Mouse (Mus musculus) embryonic facial prominence, embryonic 15.5 days (tissue): ENCODE measurements around the gene Arid5a. TPM values are rescaled to one million over a fixed set of nuclear protein-coding genes. Genes with fewer than 3 reads are reported as not detected.

Source experiments
- ATAC-seq: fragments of 200-750 bp; cut with Nextera tagmentation; 2 replicates; pipeline ENCODE4 v1.8.0; 2017; ENCODE audit warnings: low read depth, moderate TSS enrichment; ENCODE audit not compliant: insufficient number of reproducible peaks, low FRiP score, low TSS enrichment
- H3K27ac ChIP-seq: fragments of 300-500 bp; sonication (generic); replicated peaks from 2 replicates; pipeline ENCODE4 v1.5.1; 2015; ENCODE audit warnings: mild to moderate bottlenecking, inconsistent platforms
- H3K27me3 ChIP-seq: fragments of 300-500 bp; sonication (generic); 2 replicates; pipeline ENCODE4 v1.6.1; 2015; ENCODE audit warnings: inconsistent platforms
- H3K36me3 ChIP-seq: fragments of 300-500 bp; sonication (generic); 2 replicates; pipeline ENCODE4 v1.6.1; 2015; ENCODE audit warnings: mild to moderate bottlenecking, inconsistent platforms
- H3K4me1 ChIP-seq: fragments of 300-500 bp; sonication (generic); 2 replicates; pipeline ENCODE4 v1.6.1; 2015; ENCODE audit warnings: inconsistent platforms
- H3K4me2 ChIP-seq: fragments of 300-500 bp; sonication (generic); replicated peaks from 2 replicates; pipeline ENCODE4 v1.6.1; 2015; ENCODE audit warnings: mild to moderate bottlenecking, inconsistent platforms
- H3K4me3 ChIP-seq: fragments of 300-500 bp; sonication (generic); replicated peaks from 2 replicates; pipeline ENCODE4 v1.5.1; 2015; ENCODE audit warnings: mild to moderate bottlenecking, inconsistent platforms
- H3K9ac ChIP-seq: fragments of 300-500 bp; sonication (generic); 2 replicates; pipeline ENCODE4 v1.6.1; 2015; ENCODE audit warnings: inconsistent platforms
- H3K9me3 ChIP-seq: fragments of 300-500 bp; sonication (generic); replicated peaks from 2 replicates; pipeline ENCODE4 v1.6.1; 2016; ENCODE audit warnings: inconsistent platforms
- WGBS: fragments of 180-500 bp; shearing (Covaris S2); methylation state at CpG from one replicate; pipeline ENCODE4 v1.1.7; 2015; 5-methylcytosine and 5-hydroxymethylcytosine counted together
- polyA plus RNA-seq: library from polyadenylated mRNA; unstranded; fragments of >200 nt; fragmentation: Nextera tagmentation; extraction: Ambion mirVana; gene quantifications from 2 replicates; pipeline ENCODE4 v1.2.1, GENCODE M21; 2015

Gene Arid5a
- polyA plus RNA-seq, 1 experiment from 2014 or later, result 15.5 TPM

DNA sequence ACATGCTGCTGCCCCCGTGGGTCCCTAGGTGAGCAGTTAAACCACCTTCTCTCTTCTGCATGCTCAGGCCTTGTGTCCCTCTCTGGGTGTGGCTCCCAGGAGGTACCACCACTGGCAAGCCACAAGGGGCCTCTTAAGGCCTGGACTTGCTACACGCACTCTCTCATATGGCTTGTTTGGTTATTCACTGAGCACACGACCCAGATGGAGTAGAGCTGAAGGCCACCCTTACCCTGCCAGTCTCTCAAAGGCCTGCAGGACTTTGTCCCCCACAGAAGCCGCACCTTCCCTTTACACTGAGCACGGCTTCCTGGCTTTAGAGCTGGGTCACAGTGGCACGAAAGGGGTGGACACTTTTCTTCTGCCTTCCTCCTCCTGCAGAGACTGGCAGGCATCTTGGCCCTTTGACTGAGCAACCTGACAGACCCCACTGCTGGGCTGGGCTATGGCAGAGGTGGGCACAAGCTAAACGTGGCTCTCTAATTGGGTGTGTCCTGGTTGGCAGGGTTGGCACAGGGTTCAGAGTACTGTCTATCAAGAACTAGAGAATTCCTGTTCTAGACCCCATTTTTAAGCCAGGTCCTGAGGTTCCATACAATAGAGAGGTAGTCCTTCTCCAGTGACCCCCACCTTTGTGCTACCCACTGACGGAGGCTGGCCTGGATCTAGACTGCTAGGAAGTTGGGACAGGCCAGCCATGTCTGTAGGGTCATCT is 35.9 kb upstream of the Arid5a start:
- peaks cover 13% of the 10 kb centered on the region; the same call in 1 of the 2 replicates for H3K4me1 ChIP-seq
- no peaks in the 10 kb centered on the region for H3K9me3 ChIP-seq
- no peak overlapping the region for H3K9ac ChIP-seq
- 72% methylated on average over 8 of the region's 8 CpGs for WGBS
- H3K36me3 ChIP-seq, result no peaks in the 10 kb centered on the region
- H3K4me3 ChIP-seq, result no peak overlapping the region
- H3K27ac ChIP-seq, result no peak overlapping the region
- H3K27me3 ChIP-seq, result peaks cover 23% of the 10 kb centered on the region
- H3K4me2 ChIP-seq, result no peak overlapping the region
- ATAC-seq, result no peak

DNA sequence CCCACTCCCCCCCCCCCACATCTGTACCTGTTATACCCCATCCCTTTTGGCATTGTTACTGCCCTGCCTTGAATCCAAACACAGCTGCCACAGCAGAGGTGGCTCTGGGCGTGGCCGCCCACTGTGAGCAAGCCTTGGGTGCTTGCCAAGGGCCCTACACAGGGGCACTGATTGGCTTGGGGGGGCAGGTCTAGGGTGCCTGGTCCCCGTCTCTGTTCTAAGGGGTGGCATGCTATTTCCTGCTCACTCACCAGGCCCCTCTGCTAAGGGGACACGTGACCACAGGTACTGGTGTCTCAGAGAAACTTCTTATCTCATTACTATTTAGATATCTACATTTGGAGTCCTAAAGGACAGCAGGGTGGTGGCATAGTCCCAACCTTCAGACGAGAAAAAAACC is 35.0 kb upstream of the Arid5a start:
- no peak for ATAC-seq
- Histone ChIP-seq H3K27ac (no peak overlapping the region), H3K9ac (no peak overlapping the region), H3K9me3 (no peaks in the 10 kb centered on the region), H3K27me3 (peaks cover 21% of the 10 kb centered on the region), H3K36me3 (no peaks in the 10 kb centered on the region), H3K4me1 (peaks cover 13% of the 10 kb centered on the region; the same call in 1 of the 2 replicates), H3K4me3 (no peak overlapping the region), H3K4me2 (no peak overlapping the region)
- WGBS, result 54% methylated on average over 5 of the region's 5 CpGs

DNA sequence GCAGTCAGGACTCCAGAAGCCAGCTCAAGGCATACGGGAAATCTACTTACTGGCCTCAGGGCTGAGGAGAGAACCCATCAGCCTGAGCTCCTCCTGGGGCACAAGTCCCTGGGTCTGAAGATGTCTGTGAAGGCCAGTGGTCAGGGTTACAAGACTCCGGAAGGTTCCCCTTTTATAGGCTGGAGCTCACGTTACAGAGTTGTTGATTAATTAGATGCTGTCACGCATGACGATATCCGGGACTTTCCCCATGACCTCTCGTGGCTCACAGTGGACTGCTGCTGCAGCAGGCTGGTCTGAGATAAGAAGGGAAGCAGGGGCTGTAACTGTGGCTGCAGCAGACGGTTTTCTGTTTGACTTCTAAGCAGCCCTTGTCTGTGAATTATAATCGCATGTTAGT is 34.2 kb upstream of the Arid5a start:
- Histone ChIP-seq H3K9me3 (no peaks in the 10 kb centered on the region), H3K27me3 (peaks cover 16% of the 10 kb centered on the region), H3K4me2 (no peak overlapping the region), H3K9ac (no peak overlapping the region), H3K36me3 (no peaks in the 10 kb centered on the region), H3K4me1 (peaks cover 13% of the 10 kb centered on the region; the same call in 1 of the 2 replicates), H3K4me3 (no peak overlapping the region), H3K27ac (no peak overlapping the region)
- ATAC-seq, result no peak; the same call in 1 of the 2 replicates
- 21% methylated on average over 9 of the region's 9 CpGs for WGBS

DNA sequence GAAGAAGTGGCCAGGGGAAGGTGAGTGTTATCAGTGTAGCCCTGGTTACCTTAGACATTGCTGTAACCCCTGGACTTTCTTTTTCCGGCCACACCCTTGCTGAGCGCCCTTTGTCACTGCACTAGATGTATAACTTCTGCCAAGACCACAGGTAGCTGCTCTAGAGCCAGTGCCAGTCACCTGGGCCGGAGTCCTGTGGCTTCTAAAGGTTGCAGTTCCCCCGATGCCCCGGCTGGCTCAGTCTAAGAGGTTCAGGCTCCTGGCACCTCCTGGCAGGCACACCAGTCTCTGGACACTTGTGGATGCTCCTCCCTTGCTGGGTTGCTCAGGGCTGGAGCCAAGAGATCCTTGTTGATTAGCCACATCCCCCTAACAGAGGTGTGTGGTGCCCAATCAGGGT is 33.1 kb upstream of the Arid5a start, which contains the start of gene Neurl3:
Gene Neurl3 (minus strand): TSS at position 225 of the 400 bp plus-strand sequence.
- Histone ChIP-seq H3K27ac (no peak within 1 kb of the TSS), H3K4me2 (no peak within 1 kb of the TSS), H3K9ac (no peak within 1 kb of the TSS)

DNA sequence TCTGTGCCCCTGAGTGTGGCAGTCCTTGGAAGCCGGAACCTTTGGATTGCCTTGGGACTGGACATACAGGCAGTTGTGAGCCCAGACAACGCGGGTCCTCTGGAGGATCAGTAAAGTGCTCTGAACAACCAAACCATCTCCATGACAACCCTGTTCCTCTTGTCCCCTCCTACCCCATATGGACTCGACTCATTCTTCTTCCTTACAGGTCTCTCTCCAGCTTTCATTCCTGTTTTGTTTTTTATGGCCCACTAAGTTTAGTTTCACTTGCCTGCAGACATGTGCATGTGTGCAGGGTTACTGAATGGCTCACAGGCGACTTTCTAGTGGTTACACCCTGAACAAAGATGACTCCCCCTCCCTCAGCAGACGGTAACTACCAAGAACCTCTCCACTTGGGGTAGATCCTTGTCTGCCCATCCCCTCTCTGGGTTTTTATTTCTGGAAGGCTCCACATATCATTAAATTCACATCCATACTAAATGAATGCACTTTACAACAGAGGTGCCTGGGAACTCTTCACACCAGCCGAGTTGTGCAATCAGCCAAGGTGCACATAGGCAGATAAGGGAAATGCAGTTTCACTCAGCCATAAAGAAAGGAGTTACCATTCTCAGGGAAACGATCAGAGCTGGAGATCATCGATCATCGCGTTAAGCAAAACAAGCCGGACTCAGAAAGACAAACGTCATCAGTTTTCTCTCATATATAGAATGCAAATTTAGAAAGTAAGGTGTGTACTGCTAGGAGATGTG is 31.7 kb upstream of the Arid5a start:
- Histone ChIP-seq H3K4me1 (0 out of 2 replicates have a peak, but pooled peaks cover 6% of the 10 kb centered on the region), H3K36me3 (no peaks in the 10 kb centered on the region), H3K4me3 (no peak overlapping the region), H3K27me3 (no peaks in the 10 kb centered on the region), H3K9me3 (no peaks in the 10 kb centered on the region), H3K9ac (no peak overlapping the region), H3K27ac (no peak overlapping the region), H3K4me2 (no peak overlapping the region)
- WGBS, result 77% methylated on average over 13 of the region's 13 CpGs
- no peak for ATAC-seq

More for the DNA sequence above, 33.1 kb upstream of the Arid5a start, which contains the start of gene Neurl3:
- 82% methylated on average over 5 of the region's 5 CpGs for whole genome bisulfite sequencing
- Histone ChIP-seq H3K4me3 (no peak within 1 kb of the TSS), H3K36me3 (no peaks in the 10 kb centered on the region), H3K27me3 (peaks cover 10% of the 10 kb centered on the region), H3K4me1 (peaks cover 8% of the 10 kb centered on the region; the same call in 1 of the 2 replicates), H3K9me3 (no peaks in the 10 kb centered on the region)
- no peak for ATAC-seq

DNA sequence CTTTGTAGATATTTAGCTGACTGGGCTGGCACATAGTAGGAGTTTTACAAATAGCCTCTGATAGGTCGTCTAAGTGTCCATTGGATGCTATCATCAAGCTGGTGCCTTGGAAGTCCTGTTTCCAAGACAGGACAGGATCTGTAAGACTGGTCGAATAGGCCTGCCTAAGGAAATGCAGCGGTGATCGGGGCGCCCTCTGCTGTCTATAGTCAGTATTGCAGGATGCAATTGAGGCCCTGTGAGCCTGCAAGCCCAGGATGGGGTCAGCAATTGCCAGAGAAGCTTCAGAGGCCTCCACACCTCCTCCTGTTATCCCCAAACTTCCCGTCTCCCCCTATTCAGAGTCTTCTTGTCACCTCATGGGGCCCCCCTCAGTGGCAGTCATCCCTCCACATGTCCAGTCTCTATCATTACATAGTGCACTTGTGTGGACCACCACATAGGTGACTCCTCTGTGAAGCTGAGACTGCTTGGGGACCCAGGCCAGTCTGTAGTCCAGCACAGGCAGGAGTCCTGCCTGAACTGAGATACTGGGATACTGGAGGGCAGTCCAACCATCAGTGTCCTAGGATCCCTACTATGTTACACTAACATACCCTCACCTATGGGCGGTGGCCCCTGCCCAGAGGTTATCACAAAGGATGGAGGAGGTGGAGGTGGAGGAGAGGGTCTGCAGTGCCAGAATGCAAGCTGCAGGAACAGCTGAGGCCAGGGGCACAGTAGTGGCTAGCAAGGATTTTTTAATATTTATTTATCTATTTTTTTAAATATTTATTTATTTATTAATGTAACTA is 30.1 kb upstream of the Arid5a start:
- H3K36me3 ChIP-seq, result no peaks in the 10 kb centered on the region
- WGBS, result 19% methylated on average over 7 of the region's 7 CpGs

DNA sequence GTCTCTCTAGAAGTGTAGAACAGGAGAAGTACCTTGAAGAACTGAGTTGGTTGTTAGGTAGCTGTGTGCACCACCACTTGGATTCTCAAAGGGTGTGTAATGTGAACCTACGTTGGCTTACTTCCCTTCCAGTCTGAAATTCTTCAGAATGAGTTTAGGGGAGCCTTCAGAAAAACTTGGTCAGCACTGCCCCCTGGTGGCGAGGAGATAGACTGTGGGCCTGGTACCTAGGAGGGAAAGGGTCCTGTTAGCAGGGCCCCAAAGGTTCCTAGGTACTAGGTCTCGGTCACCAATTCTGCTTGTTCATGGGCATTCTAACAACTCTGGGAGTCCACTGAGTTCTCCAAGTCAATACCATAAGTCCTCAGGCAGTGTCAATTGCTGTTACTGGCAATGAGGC is 28.3 kb upstream of the Arid5a start:
- H3K9me3 ChIP-seq, result no peaks in the 10 kb centered on the region
- H3K36me3 ChIP-seq, result no peaks in the 10 kb centered on the region
- no peak overlapping the region for H3K4me3 ChIP-seq
- WGBS, result 19% methylated on average over 3 of the region's 3 CpGs
- no peaks in the 10 kb centered on the region for H3K27me3 ChIP-seq
- no peak overlapping the region for H3K4me2 ChIP-seq
- H3K27ac ChIP-seq, result no peak overlapping the region
- no peak overlapping the region for H3K9ac ChIP-seq
- no peaks in the 10 kb centered on the region for H3K4me1 ChIP-seq
- no peak for ATAC-seq

More for the DNA sequence above, 30.1 kb upstream of the Arid5a start:
- Histone ChIP-seq H3K27me3 (no peaks in the 10 kb centered on the region), H3K4me2 (no peak overlapping the region), H3K27ac (no peak overlapping the region), H3K9ac (no peak overlapping the region), H3K9me3 (no peaks in the 10 kb centered on the region), H3K4me1 (0 out of 2 replicates have a peak, but pooled peaks cover 6% of the 10 kb centered on the region), H3K4me3 (no peak overlapping the region)
- ATAC-seq, result no peak

DNA sequence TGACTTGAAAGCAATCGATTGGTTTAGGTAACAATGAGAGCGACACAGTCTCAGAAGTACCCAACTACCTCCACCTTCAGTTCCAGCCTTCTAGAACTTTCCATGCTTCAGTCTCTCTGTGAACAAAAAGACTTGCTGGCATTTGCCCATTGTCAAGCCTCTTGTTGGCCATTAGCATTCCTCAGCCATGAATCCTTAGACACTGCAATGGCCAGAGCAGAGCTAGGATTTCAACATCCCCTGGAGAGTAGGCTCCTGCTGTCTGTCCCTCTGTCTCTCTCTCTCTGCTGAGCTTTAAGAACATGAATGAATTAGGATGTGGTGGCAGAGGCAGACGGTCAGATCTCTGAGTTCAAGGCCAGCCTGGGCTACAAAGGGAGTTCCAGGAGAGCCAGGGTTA is 26.6 kb upstream of the Arid5a start:
- no peak for ATAC-seq
- Histone ChIP-seq H3K9me3 (no peaks in the 10 kb centered on the region), H3K27me3 (no peaks in the 10 kb centered on the region), H3K27ac (no peak overlapping the region), H3K4me1 (no peaks in the 10 kb centered on the region), H3K4me2 (no peak overlapping the region), H3K9ac (no peak overlapping the region), H3K36me3 (no peaks in the 10 kb centered on the region), H3K4me3 (no peak overlapping the region)
- WGBS, result 87% methylated on average over 3 of the region's 3 CpGs

DNA sequence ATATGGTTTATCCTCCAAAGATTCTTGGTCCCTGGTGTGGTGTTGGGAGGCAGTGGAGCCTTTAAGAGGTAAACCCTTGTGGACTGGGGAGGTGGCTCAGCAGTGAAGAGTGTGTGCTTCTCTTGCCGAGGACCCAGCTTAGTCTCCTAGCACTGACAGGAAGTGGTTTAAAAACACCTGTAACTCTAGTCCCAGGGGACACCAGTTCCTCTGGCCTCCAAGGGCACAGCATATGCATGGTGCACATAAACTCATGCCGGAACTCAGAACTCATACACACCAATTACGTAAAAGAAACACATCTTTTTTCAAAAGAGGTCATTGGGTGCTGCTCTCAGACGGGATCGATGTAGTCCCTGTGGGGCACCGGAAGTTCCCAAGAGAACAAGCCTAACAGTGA is 25.7 kb upstream of the Arid5a start:
- no peaks in the 10 kb centered on the region for H3K9me3 ChIP-seq
- H3K4me1 ChIP-seq, result no peaks in the 10 kb centered on the region
- H3K27ac ChIP-seq, result no peak overlapping the region
- ATAC-seq, result no peak
- no peak overlapping the region for H3K4me3 ChIP-seq
- H3K27me3 ChIP-seq, result no peaks in the 10 kb centered on the region
- H3K9ac ChIP-seq, result no peak overlapping the region
- 84% methylated on average over 6 of the region's 6 CpGs for WGBS
- H3K4me2 ChIP-seq, result no peak overlapping the region
- H3K36me3 ChIP-seq, result no peaks in the 10 kb centered on the region

DNA sequence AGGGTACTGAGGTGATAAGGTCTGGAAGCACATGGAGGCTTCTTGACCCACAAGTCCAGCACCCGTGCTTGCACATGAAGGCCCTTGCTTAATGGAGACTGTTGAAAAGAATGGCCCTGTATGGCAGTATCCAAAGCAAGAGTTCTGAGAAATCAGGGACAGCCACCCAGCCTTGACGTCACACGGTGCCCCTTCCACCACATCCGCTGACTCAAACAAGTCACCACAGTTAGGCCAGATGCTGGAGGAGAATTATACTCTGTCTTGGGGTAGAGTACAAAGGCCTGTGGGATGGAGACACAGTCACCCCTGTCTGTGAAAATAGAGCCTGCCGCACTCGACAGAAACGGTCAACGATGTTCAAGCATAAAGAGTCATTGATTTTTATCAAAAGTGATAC is 14.1 kb upstream of the Arid5a start:
- Histone ChIP-seq H3K9ac (no peak overlapping the region), H3K36me3 (no peaks in the 10 kb centered on the region), H3K27ac (no peak overlapping the region), H3K4me2 (no peak overlapping the region), H3K4me3 (no peak overlapping the region), H3K9me3 (no peaks in the 10 kb centered on the region), H3K4me1 (no peaks in the 10 kb centered on the region), H3K27me3 (peaks cover 21% of the 10 kb centered on the region)
- no peak for ATAC-seq
- 91% methylated on average over 8 of the region's 8 CpGs for WGBS

DNA sequence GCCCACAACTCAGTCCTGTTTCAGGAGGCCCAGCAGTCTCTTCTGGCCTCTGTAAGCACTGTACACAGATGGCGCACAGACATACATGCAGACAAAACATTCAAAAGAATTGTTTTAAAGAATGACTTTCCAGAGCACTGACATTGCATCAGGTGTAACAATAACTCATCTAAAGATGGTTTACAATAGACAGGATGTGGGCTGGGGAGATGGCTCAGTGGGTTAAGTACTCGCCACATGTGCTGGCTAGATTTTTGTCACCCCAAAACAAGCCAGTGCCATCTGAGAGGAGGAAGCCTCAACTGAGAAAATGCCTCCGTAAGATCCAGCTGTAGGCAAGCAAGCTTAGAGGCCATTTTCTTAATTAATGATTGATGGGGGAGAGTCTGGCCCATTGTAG is 13.1 kb upstream of the Arid5a start:
- WGBS, result 74% methylated on average over 3 of the region's 3 CpGs

More for the DNA sequence above, 13.1 kb upstream of the Arid5a start:
- Histone ChIP-seq H3K36me3 (no peaks in the 10 kb centered on the region), H3K9ac (no peak overlapping the region), H3K27me3 (peaks cover 31% of the 10 kb centered on the region), H3K27ac (no peak overlapping the region), H3K4me2 (no peak overlapping the region), H3K4me3 (no peak overlapping the region), H3K9me3 (no peaks in the 10 kb centered on the region), H3K4me1 (no peaks in the 10 kb centered on the region)
- no peak for ATAC-seq
